Mouse (Mus musculus): ENCODE results near the gene Smo.

DNA sequence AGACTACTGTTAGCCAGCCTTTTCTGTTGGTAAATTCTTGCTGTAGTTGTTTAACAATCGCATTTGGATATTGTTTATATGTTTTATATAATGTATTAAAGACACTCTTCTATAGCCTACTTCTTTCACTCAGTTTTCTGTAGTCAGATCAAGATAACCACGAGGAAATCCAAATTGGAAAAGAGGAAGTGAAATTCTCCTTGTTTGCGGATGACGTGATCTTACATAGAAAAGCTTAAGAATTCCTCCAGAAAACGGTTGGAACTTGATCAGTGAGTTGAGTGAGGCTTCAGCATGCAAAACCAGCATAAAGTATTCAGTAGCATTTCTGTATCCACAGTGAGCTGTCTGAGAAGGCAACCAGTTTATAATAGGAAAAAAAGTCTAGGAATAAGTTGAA lies 50.5 kb downstream of the Smo start:
- TF ChIP-seq CTCF (IDR thresholded peaks at IDR 0.05; ENCODE audit: extremely low read depth, insufficient read depth, insufficient read length, insufficient replicate concordance) (no peak), POLR2A (IDR thresholded peaks at IDR 0.05; ENCODE audit: low read depth, low read length) (no peak)

Measured in spleen, adult 2 months (tissue).